Mouse (Mus musculus): Measurements from ENCODE around the gene Nfib. TPM values are rescaled to one million over a fixed set of nuclear protein-coding genes. Genes with fewer than 3 reads are reported as not detected.

The Nfib gene
- total and polyA plus RNA-seq, 3 experiments = not detected

- Histone ChIP-seq H3K79me2 (ENCODE audit: control insufficient read depth, insufficient read depth, low read length, poor library complexity) (no peaks in the 10 kb centered on the region), H3K27me3 (ENCODE audit: control insufficient read depth in 1 of 2, insufficient read depth in 2 of 2, low read length in 2 of 2) (no peaks in the 10 kb centered on the region), H3K36me3 (ENCODE audit: control insufficient read depth in 1 of 2, insufficient read depth in 2 of 2, low read length in 2 of 2) (no peaks in the 10 kb centered on the region), H3K4me3 (ENCODE audit: control insufficient read depth in 1 of 2, insufficient read depth in 1 of 2, low read depth in 2 of 2, low read length in 2 of 2) (no peak overlapping the region), H3K27ac (ENCODE audit: control insufficient read depth, low read depth, low read length) (no peak overlapping the region), H3K4me1 (ENCODE audit: control insufficient read depth in 1 of 2, insufficient read depth in 2 of 2, low read length in 2 of 2) (no peaks in the 10 kb centered on the region), H3K9ac (ENCODE audit: control insufficient read depth, low read depth, low read length, poor library complexity, severe bottlenecking) (no peak overlapping the region), H3K9me3 (replicated peaks; ENCODE audit: insufficient read depth, low read length) (no peaks in the 10 kb centered on the region)
- DNase-seq (ENCODE audit: low read depth, low spot score) = no peak
- no peak for TF ChIP-seq HCFC1 (IDR thresholded peaks at IDR 0.05; ENCODE audit: low read depth, low read length)
- TF ChIP-seq MYC (IDR thresholded peaks at IDR 0.05; ENCODE audit: low read depth, low read length) = no peak
- TF ChIP-seq MAX (IDR thresholded peaks at IDR 0.05; ENCODE audit: low read length) = no peak
- TF ChIP-seq JUND (IDR thresholded peaks at IDR 0.05; ENCODE audit: low read depth, low read length) = no peak
- no peak for TF ChIP-seq EP300 (IDR thresholded peaks at IDR 0.05; ENCODE audit: low read depth in 1 of 2, low read length in 2 of 2)
- TF ChIP-seq ZNF384 (IDR thresholded peaks at IDR 0.05; ENCODE audit: low read depth, low read length) = no peak
- TF ChIP-seq POLR2A (IDR thresholded peaks at IDR 0.05; ENCODE audit: control insufficient read depth in 1 of 2, insufficient read depth in 1 of 2, low read depth in 1 of 2, low read length in 2 of 2, poor library complexity in 1 of 2) = no peak
- no peak for TF ChIP-seq BHLHE40 (IDR thresholded peaks at IDR 0.05; ENCODE audit: borderline replicate concordance, low read depth, low read length)
- no peak for TF ChIP-seq SMC3 (IDR thresholded peaks at IDR 0.05; ENCODE audit: low read depth, low read length)
- TF ChIP-seq POLR2AphosphoS2 (IDR thresholded peaks at IDR 0.05; ENCODE audit: low read length) = no peak
- no peak for TF ChIP-seq MYB (IDR thresholded peaks at IDR 0.05; ENCODE audit: low read depth, low read length)
Measured at GRCm38 (mm10) chr4:82504284-82505120, 201.0 kb downstream of the Nfib start.

DNA sequence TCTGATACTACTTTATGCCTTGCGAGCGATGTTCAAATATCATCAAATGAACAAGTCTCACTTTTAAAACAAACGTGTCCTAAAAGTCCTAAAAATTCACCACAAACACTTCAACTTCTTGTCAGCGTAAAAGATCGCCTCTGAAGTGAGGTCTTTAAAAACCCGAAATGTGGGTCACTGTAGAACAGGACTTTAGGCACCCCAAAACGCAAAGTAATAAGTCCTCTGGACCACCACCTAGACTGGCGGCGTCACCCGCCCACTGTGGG, 201.6 kb downstream of the Nfib start:
- no peak overlapping the region for H3K9ac ChIP-seq (ENCODE audit: control insufficient read depth, low read depth, low read length, poor library complexity, severe bottlenecking)
- no peaks in the 10 kb centered on the region for H3K27me3 ChIP-seq (ENCODE audit: control insufficient read depth in 1 of 2, insufficient read depth in 2 of 2, low read length in 2 of 2)
- TF ChIP-seq KAT2A (conservative IDR thresholded peaks at IDR 0.05; ENCODE audit: low read depth, low read length) (no peak), GATA1 (IDR thresholded peaks at IDR 0.05; ENCODE audit: low read depth, low read length) (no peak)
- no peak overlapping the region for H3K27ac ChIP-seq (ENCODE audit: control insufficient read depth, low read depth, low read length)
- no peaks in the 10 kb centered on the region for H3K79me2 ChIP-seq (ENCODE audit: control insufficient read depth, insufficient read depth, low read length, poor library complexity)
- no peaks in the 10 kb centered on the region for H3K9me3 ChIP-seq (replicated peaks; ENCODE audit: insufficient read depth, low read length)
- no peaks in the 10 kb centered on the region for H3K36me3 ChIP-seq (ENCODE audit: control insufficient read depth in 1 of 2, insufficient read depth in 2 of 2, low read length in 2 of 2)
- no peak for DNase-seq (ENCODE audit: low read depth, low spot score)
- H3K4me1 ChIP-seq (ENCODE audit: control insufficient read depth in 1 of 2, insufficient read depth in 2 of 2, low read length in 2 of 2) = no peaks in the 10 kb centered on the region
- H3K4me3 ChIP-seq (ENCODE audit: control insufficient read depth in 1 of 2, insufficient read depth in 1 of 2, low read depth in 2 of 2, low read length in 2 of 2) = no peak overlapping the region

DNA sequence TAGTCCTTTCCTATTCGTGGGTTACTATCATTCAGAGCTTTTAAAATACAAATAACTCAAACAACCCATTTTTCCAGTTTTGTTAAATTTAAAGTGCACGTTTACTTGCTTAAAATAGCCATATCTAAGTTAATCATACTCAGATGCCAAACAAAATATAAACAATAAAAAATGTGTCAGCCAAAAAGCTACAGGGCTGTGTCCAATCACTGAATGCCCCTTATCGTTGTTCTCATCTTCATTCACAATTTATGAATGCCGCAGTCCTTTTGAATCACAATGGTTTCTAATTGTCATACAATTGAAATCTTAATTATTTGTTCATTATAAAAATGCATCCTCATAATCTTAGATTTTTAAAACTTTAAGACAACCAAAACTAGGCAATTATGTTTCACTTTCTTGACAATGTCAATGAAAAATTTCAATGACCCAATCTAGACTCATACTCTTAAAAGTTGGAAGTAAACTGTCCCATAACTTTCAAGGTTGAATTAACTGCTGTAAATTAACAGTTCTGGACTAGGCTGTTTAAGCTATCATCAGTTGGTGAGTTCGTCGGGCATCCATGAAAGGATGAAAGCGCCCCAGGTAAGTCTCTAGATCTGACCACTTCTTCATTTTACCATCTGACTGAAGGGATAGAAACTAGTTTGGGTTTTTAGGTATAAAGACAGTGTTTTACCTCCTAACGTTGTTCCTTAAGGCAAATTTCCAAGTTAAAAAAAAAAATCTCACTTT, 202.1 kb downstream of the Nfib start:
- no peak overlapping the region for H3K9ac ChIP-seq (ENCODE audit: control insufficient read depth, low read depth, low read length, poor library complexity, severe bottlenecking)

More for the DNA sequence above, 202.1 kb downstream of the Nfib start:
- TF ChIP-seq TCF12 (IDR thresholded peaks at IDR 0.05; ENCODE audit: low read depth, low read length) (no peak), ZKSCAN1 (IDR thresholded peaks at IDR 0.05; ENCODE audit: low read depth, low read length) (no peak), POLR2AphosphoS5 (IDR thresholded peaks at IDR 0.05; ENCODE audit: borderline replicate concordance, low read depth, low read length) (no peak), CHD1 (IDR thresholded peaks at IDR 0.05; ENCODE audit: low read depth, low read length) (no peak), JUND (IDR thresholded peaks at IDR 0.05; ENCODE audit: low read depth, low read length) (no peak), EP300 (IDR thresholded peaks at IDR 0.05; ENCODE audit: low read depth in 1 of 2, low read length in 2 of 2) (no peak), SMC3 (IDR thresholded peaks at IDR 0.05; ENCODE audit: low read depth, low read length) (no peak), BHLHE40 (IDR thresholded peaks at IDR 0.05; ENCODE audit: borderline replicate concordance, low read depth, low read length) (no peak)
- no peak overlapping the region for H3K4me3 ChIP-seq (ENCODE audit: control insufficient read depth in 1 of 2, insufficient read depth in 1 of 2, low read depth in 2 of 2, low read length in 2 of 2)
- no peaks in the 10 kb centered on the region for H3K36me3 ChIP-seq (ENCODE audit: control insufficient read depth in 1 of 2, insufficient read depth in 2 of 2, low read length in 2 of 2)
- H3K27ac ChIP-seq (ENCODE audit: control insufficient read depth, low read depth, low read length) = no peak overlapping the region
- H3K4me1 ChIP-seq (ENCODE audit: control insufficient read depth in 1 of 2, insufficient read depth in 2 of 2, low read length in 2 of 2) = no peaks in the 10 kb centered on the region
- H3K9me3 ChIP-seq (replicated peaks; ENCODE audit: insufficient read depth, low read length) = no peaks in the 10 kb centered on the region
- no peaks in the 10 kb centered on the region for H3K79me2 ChIP-seq (ENCODE audit: control insufficient read depth, insufficient read depth, low read length, poor library complexity)
- H3K27me3 ChIP-seq (ENCODE audit: control insufficient read depth in 1 of 2, insufficient read depth in 2 of 2, low read length in 2 of 2) = no peaks in the 10 kb centered on the region
- DNase-seq (ENCODE audit: low read depth, low spot score) = no peak
